Mouse (Mus musculus): Measurements from ENCODE around the gene Sez6l. TPM values are rescaled to one million over a fixed set of nuclear protein-coding genes. Genes with fewer than 3 reads are reported as not detected.

The Sez6l gene
- total RNA-seq, 2 experiments from 2014 or later, result 0.11 to 0.14 TPM

DNA sequence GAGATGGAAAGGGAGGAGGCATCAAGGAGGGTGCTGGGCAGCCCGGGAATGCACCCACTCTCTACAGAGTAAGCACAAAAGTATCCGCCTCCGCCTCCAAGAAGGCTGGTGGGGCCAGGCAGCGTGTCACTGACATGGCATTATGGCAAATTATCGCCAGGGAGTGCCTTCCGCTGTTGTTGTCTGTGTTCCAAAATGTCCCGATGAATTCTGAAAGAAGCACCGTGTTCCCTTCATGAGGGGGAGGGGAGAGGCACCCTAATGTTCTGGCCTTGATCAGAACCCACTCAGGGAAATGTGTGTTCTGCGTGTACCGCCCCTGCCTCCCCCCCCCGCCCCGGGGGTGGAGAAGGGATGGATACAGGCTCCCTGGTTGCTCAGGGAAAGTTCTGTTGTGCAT lies 41.1 kb downstream of the Sez6l start:
- intact Hi-C loops (cut with DNase I), result no loop called here
- no peak for DNase-seq

DNA sequence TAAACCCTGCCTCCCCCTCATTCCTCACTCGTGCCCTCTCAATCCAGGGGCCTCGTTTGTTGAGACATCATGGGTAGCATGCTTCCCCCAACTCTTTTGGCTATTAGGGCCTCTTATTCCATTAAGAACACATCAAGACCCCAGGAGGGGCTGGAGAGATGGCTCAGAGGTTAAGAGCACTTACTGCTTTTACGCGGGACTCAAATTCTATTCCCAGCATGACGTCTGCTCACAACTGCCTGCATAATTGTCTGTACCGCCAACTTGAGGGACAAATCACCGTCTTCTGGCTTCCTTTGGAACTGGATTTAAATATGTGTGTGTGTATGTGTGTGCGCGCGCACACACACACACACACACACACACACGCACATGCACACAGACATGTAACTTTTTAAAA lies 42.8 kb downstream of the Sez6l start:
- no peak for DNase-seq
- intact Hi-C loops (cut with DNase I), result no loop called here

DNA sequence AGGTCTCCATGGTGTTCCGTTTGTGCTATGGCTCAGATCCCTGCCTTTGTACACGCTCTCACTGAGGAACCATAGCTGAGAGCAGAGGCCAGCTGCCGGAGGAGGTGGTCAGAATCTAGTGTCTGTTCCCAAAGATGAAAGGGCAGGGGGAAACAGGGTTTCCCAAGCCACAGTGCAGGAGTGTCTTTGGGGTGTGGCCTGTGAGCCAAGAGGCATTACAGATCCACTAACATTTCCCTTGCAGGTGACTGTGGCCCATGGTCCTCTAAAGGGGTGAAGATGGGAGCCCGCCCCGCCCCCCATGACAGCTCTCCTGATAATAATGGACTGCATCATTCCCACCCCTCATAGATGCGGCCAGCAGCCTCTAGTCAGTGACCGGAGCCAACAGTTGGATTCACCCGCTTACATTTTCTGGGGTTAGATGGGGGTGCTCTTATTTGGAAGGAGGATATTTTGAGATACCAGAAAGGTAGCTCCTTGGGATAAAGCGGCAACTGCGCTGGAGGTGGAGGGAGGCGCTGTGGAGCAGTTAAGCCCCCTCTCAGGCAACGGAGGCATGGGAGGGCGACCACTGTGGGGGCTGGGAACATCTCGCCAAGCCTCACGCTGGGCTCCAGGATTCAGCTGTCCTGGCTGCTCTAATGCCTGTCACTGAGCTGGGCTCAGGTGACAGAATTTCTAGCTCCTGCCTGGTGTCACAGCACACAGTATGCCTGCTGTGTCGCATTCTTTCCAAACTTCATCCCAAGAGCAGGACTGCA lies 43.5 kb downstream of the Sez6l start:
- no peak for DNase-seq
- intact Hi-C loops (cut with DNase I), result no loop called here

DNA sequence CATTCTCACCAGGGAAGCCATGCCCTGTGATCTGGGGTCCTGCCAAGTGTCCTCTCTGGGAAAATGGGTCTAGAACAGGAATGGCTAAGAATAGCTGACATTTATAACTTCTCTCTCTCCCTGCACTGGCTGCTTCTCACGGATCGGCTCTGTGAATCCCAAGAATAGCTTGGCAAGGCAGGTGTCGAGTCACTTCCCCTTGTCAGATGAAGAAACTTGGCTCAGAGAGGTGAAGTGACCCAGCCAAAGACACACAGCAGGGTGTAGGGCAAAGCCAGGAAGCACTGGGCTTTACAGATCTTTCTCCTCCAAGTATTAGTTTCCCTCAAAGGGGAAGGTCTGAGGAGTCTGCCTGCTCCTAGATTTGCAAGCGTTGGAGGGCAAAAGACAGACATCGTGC lies 44.1 kb downstream of the Sez6l start:
- no peak for DNase-seq
- intact Hi-C loops (cut with DNase I), result no loop called here

DNA sequence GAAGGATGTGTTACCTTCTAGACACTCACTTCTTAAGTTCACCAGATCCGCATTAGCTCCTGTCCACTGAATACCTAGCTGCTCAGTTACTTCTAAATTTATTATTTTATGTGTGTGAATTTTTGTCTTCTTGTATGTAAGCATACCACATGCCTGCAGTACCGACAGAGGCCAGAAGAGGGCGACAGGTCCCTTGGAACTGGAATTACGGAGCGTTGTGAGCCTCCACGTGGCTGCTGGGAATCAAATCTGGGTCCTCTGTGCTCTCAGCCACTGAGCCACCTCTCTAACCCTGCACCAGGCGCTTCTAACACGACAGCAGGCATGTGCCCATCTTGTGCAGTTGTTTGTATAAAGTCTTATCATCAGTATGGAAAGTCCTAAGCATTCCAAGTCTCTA lies 44.8 kb downstream of the Sez6l start:
- DNase-seq, result peak in 1 of 2 experiments; percentile 9
- intact Hi-C loops (cut with DNase I), result no loop called here

DNA sequence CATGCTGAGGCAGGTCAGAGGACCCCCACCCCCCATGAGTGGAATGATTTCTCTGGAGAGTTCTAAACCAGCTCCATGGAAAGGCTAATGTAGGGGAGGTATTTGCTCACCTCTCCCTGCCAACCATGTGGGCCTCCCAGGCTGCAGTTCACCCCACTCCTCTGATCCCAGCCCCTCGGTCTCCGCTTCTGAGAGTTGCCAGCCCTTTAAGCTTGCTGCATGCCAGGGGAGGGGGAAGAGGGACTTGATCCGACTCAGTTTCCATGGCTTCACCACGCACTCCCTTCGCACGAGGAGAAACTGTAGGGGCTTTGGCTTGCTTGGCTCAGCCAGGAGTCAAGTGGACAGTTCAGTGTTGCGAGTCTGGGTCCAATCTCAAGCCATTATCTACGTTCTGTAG lies 45.9 kb downstream of the Sez6l start:
- no peak for DNase-seq
- intact Hi-C loops (cut with DNase I), result no loop called here

DNA sequence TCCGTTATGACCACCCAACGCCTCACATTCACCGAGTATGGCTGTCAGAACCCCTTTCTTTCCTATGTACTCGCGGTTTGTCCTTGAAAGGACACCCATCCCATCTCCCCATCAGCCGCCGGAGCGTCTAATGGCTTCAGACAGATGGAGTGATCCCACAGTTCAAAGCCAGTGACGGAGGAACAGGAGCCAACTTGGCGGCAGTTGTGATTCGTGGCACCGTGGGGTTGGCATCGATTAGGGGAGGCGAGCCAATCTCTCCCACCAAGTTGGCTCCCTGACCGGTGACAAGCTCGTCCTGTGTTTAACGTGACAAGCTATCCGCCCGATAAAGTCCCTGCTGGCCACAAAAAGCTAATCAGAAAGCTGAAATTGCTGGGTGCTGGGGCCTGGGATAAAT lies 50.0 kb downstream of the Sez6l start:
- intact Hi-C loops (cut with DNase I), result no loop called here
- DNase-seq, result no peak

DNA sequence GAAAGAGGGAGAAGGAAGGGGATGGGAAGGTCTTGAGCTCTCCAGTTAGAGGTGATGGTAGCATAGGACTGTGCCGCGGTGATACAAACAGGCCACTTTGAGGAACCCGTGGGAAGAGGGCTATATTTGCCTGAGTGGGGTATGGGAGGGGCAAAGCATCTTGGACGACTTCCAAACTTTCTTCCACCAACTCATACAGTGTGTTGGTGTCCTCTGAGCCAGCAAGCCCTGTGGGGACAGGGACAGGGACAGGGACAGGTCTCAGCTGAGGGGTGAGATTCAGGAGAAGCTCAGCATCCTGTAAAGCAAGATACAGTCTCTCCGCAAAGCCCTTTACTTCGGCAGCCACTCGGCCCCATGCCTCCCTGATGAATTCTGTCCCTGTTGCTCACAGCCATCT lies 50.5 kb downstream of the Sez6l start:
- no peak for DNase-seq
- intact Hi-C loops (cut with DNase I), result no loop called here

DNA sequence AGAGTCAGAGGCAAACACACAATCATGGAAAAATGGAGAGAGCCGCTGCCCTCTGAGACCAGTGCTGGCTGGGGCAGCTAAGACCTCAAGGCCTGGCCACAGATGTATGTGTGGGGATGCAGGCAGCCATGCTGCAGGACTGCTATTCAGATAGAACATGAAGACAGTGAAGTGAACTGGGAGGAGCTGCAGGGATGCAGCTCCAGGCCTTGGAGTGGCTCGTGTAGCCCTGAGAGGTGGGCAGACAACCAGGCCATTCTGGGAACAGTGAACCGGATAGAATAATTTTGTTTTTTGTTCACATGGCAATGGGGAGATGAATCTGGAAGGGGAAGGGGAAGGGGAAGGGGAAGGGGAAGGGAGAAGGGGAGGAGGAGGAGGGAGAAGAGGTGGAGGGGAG lies 51.0 kb downstream of the Sez6l start:
- no peak for DNase-seq
- intact Hi-C loops (cut with DNase I), result no loop called here

DNA sequence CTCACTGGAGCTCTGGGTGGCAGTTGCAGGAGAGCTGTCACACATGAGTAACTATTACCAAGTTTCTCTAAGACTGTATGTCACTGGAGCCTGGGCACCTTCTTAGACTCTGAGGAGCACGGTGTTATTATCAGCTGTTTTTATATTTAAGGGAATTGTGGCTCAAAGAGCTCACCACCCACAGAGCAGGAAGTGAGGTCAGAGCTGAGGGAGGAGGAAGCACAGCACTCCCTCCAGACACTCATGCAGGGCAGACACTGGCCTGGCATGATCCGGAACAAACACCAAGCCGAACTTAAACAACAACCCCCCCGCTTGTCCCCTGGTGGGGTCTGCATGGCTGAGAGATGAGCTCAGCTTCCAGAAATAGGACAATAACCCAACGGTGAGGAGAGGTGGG lies 51.7 kb downstream of the Sez6l start:
- intact Hi-C loops (cut with DNase I), result no loop called here
- DNase-seq, result no peak

DNA sequence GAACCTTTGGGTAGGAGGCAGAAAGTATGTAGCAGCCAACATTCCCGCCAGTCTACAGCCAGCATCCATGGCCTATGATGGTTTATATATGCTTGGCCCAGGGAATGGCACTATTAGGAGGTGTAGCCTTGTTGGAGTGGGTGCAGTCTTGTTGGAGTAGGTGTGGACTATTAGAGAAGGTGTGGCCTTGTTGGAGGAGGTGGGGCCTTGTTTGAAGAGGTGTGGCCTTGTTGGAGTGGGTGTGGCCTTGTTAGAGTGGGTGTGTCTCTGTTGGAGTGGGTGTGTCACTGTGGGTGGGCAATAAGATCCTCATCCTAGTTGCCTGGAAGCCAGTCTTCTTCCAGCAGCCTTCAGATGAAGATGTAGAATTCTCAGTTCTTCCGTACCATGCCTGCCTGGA lies 53.2 kb downstream of the Sez6l start:
- no peak for DNase-seq
- intact Hi-C loops (cut with DNase I), result no loop called here

DNA sequence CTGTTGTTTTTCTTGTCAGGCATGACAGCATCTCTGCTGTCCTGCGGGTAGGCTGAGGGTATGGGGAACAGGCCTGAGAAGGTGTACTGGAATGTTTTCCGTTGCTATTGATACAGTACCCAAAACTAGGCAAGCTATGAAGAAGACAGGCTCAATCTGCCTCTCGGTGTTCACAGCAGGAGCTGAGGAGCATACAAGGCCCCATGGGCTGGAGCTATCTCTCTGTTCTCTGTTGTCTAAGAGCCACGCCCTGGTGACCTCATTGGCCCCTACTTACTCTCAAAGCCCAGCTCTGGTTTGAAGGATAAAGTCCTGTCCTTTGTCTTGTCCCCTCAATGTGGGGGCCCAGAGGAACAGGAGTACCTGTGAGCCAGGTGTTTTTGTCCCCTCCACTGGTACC lies 53.7 kb downstream of the Sez6l start:
- DNase-seq, result no peak
- intact Hi-C loops (cut with DNase I), result no loop called here

DNA sequence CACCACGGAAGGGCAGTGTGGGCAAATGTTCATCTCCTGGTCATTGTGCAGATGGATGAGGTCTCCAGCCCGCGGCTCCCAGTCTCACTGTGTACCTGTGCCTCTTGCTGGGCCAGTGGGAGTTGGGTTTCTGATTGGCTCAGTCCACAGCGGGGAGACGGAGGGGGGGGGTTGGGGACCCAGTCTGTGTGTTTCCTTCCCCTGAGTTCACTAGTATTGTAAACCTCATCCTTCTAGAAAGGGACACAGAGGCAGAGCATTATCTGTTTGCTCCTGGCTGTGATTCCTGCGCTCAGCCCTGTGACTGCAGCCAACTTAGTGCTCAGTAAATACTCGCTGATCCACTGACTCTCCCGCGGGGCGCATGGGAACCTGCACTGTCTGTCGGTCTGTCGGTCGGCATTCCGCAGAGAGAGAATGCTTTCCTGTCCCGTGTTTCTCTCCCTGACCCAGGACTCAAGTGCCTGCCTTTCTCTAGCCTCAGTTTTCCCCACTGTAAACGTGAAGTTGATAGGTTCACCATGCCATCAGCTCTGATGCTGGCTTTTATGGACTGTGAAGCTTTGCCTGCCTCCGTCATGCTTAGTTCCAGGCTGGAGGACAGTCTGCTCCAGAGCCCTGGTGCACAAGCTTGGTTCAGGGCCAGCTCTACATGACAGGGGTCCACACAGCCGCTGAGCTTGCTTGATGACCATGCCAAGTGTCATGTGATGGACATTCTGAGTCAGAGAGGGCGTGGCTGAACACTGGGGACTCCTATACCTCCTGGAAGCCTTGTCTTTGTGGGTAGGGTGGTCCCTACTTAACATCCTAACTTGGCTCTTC lies 55.1 kb downstream of the Sez6l start:
- intact Hi-C loops (cut with DNase I), result no loop called here
- DNase-seq, result no peak

DNA sequence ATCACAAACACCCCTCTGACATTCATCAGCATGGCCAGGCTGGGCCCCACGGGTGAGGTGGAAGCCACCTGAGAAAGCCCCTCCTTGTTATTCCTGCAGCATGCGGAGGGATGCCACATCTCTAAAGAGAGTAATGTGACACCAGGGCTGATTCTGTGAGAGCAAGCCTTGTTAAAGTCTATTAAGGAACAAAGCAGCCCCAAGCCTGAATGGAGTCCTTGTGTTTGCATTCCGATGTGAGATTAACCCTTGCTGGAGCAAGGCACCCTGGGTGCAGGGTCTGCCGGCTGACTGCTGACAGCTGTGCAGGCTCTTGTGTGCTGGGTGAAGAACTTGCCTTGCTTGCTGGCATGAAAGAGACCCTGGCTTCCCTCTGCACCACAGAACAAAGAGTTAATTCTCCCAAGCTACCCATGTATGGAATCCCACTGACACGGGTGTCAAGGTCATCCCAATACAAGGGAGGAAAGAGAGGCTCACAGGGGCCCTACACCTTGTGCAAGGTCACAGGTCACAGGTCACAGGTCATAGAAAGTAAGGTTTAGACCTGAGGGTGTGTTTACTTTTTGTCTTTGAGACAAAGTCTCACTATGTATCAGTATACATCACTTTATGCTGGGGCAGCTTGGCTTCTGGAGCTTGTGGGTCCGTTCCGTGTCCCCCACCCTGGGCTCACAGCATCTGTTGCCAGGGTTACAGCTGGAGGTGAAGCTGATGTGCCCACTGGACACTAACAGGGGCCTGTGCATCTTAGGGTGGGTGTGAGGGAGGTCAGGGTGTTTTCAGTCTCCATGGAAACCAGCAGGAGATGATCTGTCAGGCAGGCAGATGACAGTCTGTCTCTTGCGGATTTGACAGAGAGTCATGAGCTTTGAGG lies 55.9 kb downstream of the Sez6l start:
- DNase-seq, result no peak
- intact Hi-C loops (cut with DNase I), result no loop called here

DNA sequence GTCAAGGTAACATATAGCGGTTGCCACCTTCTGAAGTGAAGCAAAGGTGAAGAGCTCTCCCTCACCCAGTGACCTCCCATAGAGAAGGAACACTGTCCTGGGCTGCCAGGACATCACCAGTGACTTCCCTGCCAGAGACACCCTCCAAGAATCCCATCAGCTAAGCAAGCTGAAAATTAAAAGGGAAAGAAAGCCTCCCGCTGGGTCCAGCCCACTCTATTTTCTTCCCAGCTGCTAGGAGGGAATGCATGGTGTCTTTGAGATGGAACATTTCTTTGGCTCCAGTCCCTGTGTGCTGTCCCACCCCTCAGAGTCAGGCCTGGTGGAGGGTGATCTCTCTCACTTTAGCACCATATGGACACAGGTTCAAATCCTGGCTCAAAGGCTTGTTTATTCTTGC lies 58.2 kb downstream of the Sez6l start:
- intact Hi-C loops (cut with DNase I), result no loop called here
- DNase-seq, result no peak

DNA sequence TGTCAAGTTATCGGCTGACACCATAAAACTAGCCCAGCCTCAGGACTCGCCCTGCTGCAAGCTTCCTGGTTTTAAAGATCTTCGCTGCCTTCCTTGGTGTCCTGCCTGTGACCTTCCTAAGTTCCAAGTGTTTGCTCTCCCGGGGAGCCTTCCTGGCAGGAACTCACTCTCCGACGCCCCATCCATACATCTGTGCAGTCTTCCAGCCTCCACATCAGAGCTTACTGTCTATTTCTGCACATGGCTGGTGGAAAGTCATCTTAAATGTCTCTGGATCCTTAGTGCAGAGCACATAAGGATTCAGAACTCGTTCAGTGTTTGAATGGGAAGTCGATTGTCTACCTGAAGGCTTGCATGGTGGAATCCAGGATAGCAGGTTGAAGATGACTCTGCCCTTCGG lies 59.5 kb downstream of the Sez6l start:
- intact Hi-C loops (cut with DNase I), result no loop called here
- no peak for DNase-seq

DNA sequence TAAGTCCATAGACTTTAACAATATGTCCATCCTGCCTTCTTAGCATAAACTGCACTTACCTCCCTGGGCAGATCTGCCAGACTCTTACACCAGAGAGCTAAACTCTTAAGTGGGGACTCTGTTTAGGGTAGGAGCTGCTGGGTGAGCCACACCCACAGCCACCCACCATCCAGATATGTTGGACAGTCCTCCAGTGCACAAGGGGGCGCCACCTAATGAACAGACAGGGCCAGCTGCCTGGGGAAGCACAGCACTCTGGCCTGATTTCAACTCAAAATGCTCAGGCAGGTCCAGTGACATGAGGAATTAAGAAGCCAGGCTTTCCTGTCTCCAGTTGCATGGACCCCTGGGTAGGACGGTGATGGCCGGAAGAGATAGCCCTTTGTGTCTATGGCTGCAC lies 60.5 kb downstream of the Sez6l start:
- DNase-seq, result no peak
- intact Hi-C loops (cut with DNase I), result no loop called here

DNA sequence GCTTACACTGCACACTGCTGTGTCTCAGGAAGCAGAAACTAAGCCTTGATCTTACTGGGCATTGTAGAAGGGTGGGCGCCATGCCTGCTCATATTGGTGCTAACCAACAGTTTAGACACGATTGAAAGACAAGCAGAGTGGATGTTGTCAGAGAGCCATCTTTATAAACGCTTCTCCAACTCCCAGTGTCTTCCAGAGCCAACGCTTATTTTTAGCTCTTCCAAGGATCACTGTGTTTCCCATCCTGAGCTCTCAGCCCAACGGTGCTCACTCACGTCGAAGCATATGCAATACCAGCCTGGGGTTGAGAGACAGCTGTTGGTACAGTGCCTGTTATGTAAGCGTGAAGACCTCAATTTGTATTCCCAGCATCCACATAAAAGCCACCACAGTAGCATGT lies 66.6 kb downstream of the Sez6l start:
- DNase-seq, result no peak
- intact Hi-C loops (cut with DNase I), result no loop called here

DNA sequence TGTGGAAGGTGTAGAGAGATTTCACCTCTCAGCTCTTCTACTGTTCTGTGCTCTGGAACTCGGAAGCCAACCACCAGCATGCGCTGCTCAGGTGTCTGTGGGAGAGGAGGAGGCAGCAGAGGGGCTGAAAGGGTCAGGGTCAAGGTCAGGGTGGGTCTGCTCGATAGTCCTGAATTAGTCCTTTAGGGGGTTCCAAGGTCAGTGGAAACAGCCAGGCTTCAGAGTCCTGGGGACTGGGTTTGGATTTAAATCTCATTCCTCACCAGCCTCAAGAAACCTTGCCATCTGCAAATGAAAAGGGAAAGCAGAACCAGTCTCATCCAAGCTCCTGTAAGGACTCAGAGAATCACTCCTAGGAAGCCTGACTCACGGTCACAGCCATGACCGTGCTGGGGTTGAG lies 67.1 kb downstream of the Sez6l start:
- DNase-seq, result no peak
- intact Hi-C loops (cut with DNase I), result no loop called here

DNA sequence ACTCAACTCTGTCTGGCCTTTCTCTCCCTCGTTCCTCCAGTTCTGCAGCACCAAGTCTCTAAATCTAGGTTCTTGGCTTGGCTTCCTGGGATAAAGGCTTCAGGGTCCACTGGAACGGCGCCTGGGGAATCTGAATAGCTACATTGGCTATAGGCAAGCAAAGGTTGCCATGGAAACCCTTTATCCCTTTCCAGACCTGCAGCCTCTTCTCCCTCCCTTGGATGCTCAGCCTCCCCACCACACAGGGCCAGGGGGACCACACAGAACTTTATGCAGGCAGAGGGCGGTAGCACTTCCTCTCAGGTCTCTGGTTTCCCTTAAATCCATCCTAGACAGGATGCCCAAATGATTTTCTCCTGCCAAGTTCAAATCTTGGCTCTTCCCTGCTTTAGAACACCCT lies 71.4 kb downstream of the Sez6l start:
- no peak for DNase-seq
- intact Hi-C loops (cut with DNase I), result no loop called here

DNA sequence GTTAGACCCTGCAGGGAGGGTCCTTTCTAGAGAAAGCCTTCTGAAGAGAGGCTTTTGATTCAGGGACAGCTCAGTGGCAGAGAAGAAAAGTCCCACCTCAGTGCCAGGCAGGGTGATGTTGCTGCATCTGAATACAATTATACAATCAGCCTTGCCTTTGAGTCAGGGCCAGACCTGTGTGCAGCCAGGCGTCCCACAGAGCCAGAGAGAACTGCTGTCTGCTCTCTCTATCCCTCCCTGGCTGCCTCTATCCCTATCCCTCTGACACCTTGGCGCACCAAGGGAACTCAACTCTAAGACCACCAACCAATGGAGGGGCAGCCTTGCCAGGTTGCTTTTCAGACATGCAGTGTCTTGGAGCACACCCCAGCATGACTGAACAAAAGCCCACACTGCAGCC lies 75.6 kb downstream of the Sez6l start:
- intact Hi-C loops (cut with DNase I), result no loop called here
- no peak for DNase-seq

All from heart, postnatal 36 days (tissue).